Comparison of ENCODE assay signal across 8 mouse cellular contexts in the genomic region with DNA sequence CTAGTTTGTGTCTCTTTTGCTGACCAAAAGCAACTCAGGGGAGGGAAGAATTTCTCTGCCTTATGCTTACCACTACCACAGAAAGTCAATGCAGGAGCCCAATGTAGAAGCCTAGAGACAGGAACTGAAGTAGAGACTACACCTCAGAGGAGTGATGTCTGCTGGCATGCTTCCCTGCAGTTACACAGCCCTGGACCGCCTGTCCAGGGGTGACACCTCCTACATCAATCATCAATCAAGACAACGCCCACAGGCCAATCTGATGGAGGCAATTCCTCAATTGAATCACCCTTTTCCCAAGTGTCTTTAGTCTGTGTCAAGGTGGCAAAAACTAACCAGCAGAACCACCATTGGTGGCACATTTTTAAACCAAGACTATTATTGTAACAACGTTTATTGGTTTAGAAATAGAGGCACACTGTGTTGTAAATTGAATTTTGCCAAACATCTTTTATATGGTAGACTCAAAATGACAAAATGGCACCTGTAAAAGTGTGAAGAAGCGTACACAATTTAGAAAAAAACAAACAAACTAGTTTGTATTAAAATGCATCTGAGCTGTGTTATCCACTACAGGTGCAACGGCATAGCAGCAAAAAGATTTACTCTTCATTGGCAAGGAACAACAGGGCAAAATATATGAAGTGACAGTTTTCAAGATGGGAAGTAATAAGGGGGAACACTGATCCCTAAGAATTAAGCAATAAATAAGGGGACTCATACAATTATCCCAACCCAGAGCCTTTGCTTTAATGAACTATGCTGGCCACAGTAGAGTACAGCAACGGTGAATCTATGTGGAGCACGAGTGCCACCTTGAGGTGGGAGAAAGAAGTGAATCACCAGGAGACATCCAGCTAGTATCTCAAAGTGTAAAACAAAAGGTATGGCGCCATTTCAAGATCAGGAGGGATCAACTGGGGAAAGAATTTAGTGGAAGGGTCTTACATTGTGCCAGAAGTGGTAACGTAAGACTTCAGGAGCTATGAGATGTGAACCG. TPM values are rescaled to one million over a fixed set of nuclear protein-coding genes. Genes with fewer than 3 reads are reported as not detected.
DNase-seq lines count a peak whose midpoint lies in the region; ATAC-seq and TF ChIP-seq lines count a peak whose summit lies in the region.

No protein-coding gene starts in this region.

- H3K27ac ChIP-seq in CH12.LX (ENCODE audit: insufficient read depth, low read depth), result no peak overlapping the region
- no peak overlapping the region for H3K27ac ChIP-seq in embryonic fibroblast, embryonic 13.5 days (ENCODE audit: insufficient read depth, low read length)
- no peak overlapping the region for H3K27ac ChIP-seq in lung, embryonic 16.5 days (ENCODE audit: low read length)

- peak; percentile 64 for DNase-seq in CH12.LX (ENCODE audit: extremely low read depth)
- DNase-seq in adrenal gland, postnatal 4 days (ENCODE audit: low spot score in 2 of 2), result peak; percentile 15 to 41
- peak; percentile 70 to 82 for DNase-seq in heart, postnatal 36 days
- DNase-seq in layer of hippocampus, adult 11-12 months (ENCODE audit: low spot score), result peak; percentile 64
- DNase-seq in ovary, postnatal 14 days (ENCODE audit: low spot score), result peak; percentile 60
- peak; percentile 71 for DNase-seq in urinary bladder, postnatal 14 days (ENCODE audit: low spot score)

- no peak overlapping the region for H3K4me2 ChIP-seq in CH12.LX (ENCODE audit: insufficient read depth, low read depth, poor library complexity, severe bottlenecking)
- H3K4me2 ChIP-seq in lung, embryonic 16.5 days (ENCODE audit: low read depth, low read length), result no peak overlapping the region

- peaks cover 5 to 15% of the 10 kb centered on the region in 2 experiments; a peak in 3 of 4 replicates for H3K4me1 ChIP-seq in CH12.LX (ENCODE audit: control insufficient read depth in 1 of 2, insufficient read depth in 2 of 2)
- no peaks in the 10 kb centered on the region for H3K4me1 ChIP-seq in embryonic fibroblast, embryonic 13.5 days (ENCODE audit: control insufficient read depth, insufficient read depth, low read length)
- no peaks in the 10 kb centered on the region for H3K4me1 ChIP-seq in lung, embryonic 16.5 days (replicated peaks; ENCODE audit: control insufficient read depth, insufficient read depth, low read length)

- H3K9me3 ChIP-seq in CH12.LX (replicated peaks; ENCODE audit: low read length), result peaks cover 2% of the 10 kb centered on the region
- peaks cover 3% of the 10 kb centered on the region; the same call in 1 of the 2 replicates for H3K9me3 ChIP-seq in lung, embryonic 16.5 days (ENCODE audit: control insufficient read depth, low read length)

- WGBS in lung, embryonic 16.5 days, result 38% methylated on average over 10 of the region's 10 CpGs

- H3K27me3 ChIP-seq in CH12.LX (replicated peaks), result no peaks in the 10 kb centered on the region
- no peaks in the 10 kb centered on the region for H3K27me3 ChIP-seq in lung, embryonic 16.5 days (ENCODE audit: control insufficient read depth, insufficient read depth, low read depth, low read length)

- in situ Hi-C loops in CH12.LX (cut with MboI; ENCODE audit: low pct_ligation_motif_present, low pct_unique_long_range_greater_than_20kb, low sequenced_read_pairs), result no loop called here

- no peak overlapping the region for H3K9ac ChIP-seq in CH12.LX (ENCODE audit: insufficient read depth, low read depth)
- H3K9ac ChIP-seq in lung, embryonic 16.5 days (ENCODE audit: low read length), result no peak overlapping the region

- dilution Hi-C loops in CH12.LX (cut with MboI; ENCODE audit: extremely low pct_ligation_motif_present, extremely low pct_unique_long_range_greater_than_20kb, low sequenced_read_pairs), result no loop called here

- peak; percentile 57; the same call in 1 of the 2 replicates for ATAC-seq in lung, embryonic 16.5 days (ENCODE audit: low read depth)

- TF ChIP-seq POLR2A in CH12.LX (IDR thresholded peaks at IDR 0.05; ENCODE audit: low read depth, low read length), result 0 out of 2 replicates have a peak, but pooled peaks have one; percentile 24
- TF ChIP-seq POLR2A in embryonic fibroblast, embryonic 13.5 days (IDR thresholded peaks at IDR 0.05; ENCODE audit: low read depth, low read length), result no peak

- H3K4me3 ChIP-seq in CH12.LX (replicated peaks in 1 of 3; ENCODE audit: low read depth in 2 of 3, low read length in 2 of 3, poor library complexity in 1 of 3), result no peak overlapping the region
- H3K4me3 ChIP-seq in embryonic fibroblast, embryonic 13.5 days (ENCODE audit: insufficient read depth, low read length), result no peak overlapping the region
- no peak overlapping the region for H3K4me3 ChIP-seq in lung, embryonic 16.5 days (ENCODE audit: low read length)

- TF ChIP-seq RAD21 in CH12.LX (IDR thresholded peaks at IDR 0.05; ENCODE audit: low read depth, low read length), result peak; percentile 78

- peak; percentile 48 to 76; a peak in 3 of 4 replicates for TF ChIP-seq CTCF in CH12.LX (conservative IDR thresholded peaks at IDR 0.05 in 1 of 2, IDR thresholded peaks at IDR 0.05 in 1 of 2; ENCODE audit: low read depth in 2 of 2, low read length in 2 of 2)
- peak; percentile 50; the same call in 1 of the 2 replicates for TF ChIP-seq CTCF in embryonic fibroblast, embryonic 13.5 days (IDR thresholded peaks at IDR 0.05; ENCODE audit: borderline replicate concordance, insufficient read depth, low read length)

- no peak for TF ChIP-seq EP300 in CH12.LX (IDR thresholded peaks at IDR 0.05; ENCODE audit: low read length)

- H3K36me3 ChIP-seq in CH12.LX (replicated peaks in 1 of 2; ENCODE audit: control insufficient read depth in 1 of 2, insufficient read depth in 1 of 2, low read length in 1 of 2), result peaks cover 45 to 66% of the 10 kb centered on the region in 2 experiments
- H3K36me3 ChIP-seq in lung, embryonic 16.5 days (ENCODE audit: control insufficient read depth, insufficient read depth, low read length), result no peaks in the 10 kb centered on the region

- intact Hi-C loops in heart, postnatal 36 days (cut with DNase I), result loop anchor here (1.0 to 10.0 kb wide), 7 partner anchors 47 to 1395 kb away; no protein-coding TSS in a partner anchor

- peaks cover 33% of the 10 kb centered on the region for H3K79me2 ChIP-seq in CH12.LX (replicated peaks; ENCODE audit: control insufficient read depth, extremely low read depth, insufficient read depth, poor library complexity, severe bottlenecking)

TF ChIP-seq in CH12.LX, 34 proteins besides CTCF, POLR2A, EP300 and RAD21:
- TF ChIP-seq SMC3 (IDR thresholded peaks at IDR 0.05; ENCODE audit: low read depth, low read length) (peak; percentile 56), MEF2A (IDR thresholded peaks at IDR 0.05; ENCODE audit: borderline replicate concordance, low read depth, low read length) (no peak)

RNA-seq across cellular contexts. Expression of a gene that starts 29.8 kb away (rescaled TPM):
- total RNA-seq in CH12.LX (2012; rRNA removed) (74.3 and 77.5 TPM in 2 replicates), CH12.LX (2014; rRNA removed) (105 and 110 TPM in 2 replicates)
- 83.4 and 87.2 TPM in 2 replicates for polyA plus RNA-seq in CH12.LX (2012; ENCODE audit: insufficient read length, low read depth)
- total RNA-seq in adrenal gland, postnatal 4 days (2021), result 10 to 100 TPM; 54.2 to 59.0 TPM
- 41.5 and 43.0 TPM in 2 replicates for polyA plus RNA-seq in embryonic fibroblast, embryonic 13.5 days (2011; ENCODE audit: insufficient read length, low read depth, missing spikeins)
- total RNA-seq in heart, postnatal 36 days (2021), result 10 to 100 TPM; 19.0 to 19.4 TPM
- polyA plus RNA-seq in lung, embryonic 16.5 days (2015; fragmentation: Nextera tagmentation; extraction: Ambion mirVana), result 66.6 and 73.2 TPM in 2 replicates
